Mouse (Mus musculus) brain, embryonic 18.5 days (tissue): ENCODE data around the gene Syde1.

ENCODE experiments used
- DNase-seq: peaks from one replicate; pipeline ENCODE4 v3.0.0-alpha.2; 2012; ENCODE audit warnings: low read depth, low spot score

The Syde1 gene

GRCm38 (mm10) chr10:78576435-78577184, 15.2 kb downstream of the Syde1 start:
- no peak for DNase-seq

GRCm38 (mm10) chr10:78575690-78576089, 16.1 kb downstream of the Syde1 start:
- no peak for DNase-seq

- DNase-seq = no peak
Measured at GRCm38 (mm10) chr10:78575105-78575632, 16.6 kb downstream of the Syde1 start.

- DNase-seq = peak; percentile 89
Measured at GRCm38 (mm10) chr10:78574250-78575104, 17.3 kb downstream of the Syde1 start, which contains the start of gene Ilvbl. Ilvbl (plus strand) TSS chr10:78574346.

GRCm38 (mm10) chr10:78573226-78573625, 18.5 kb downstream of the Syde1 start:
- no peak for DNase-seq

GRCm38 (mm10) chr10:78570897-78571296, 20.9 kb downstream of the Syde1 start:
- no peak for DNase-seq

GRCm38 (mm10) chr10:78570416-78570815, 21.3 kb downstream of the Syde1 start:
- DNase-seq = no peak

- no peak for DNase-seq
Measured at GRCm38 (mm10) chr10:78569686-78570085, 22.1 kb downstream of the Syde1 start.

GRCm38 (mm10) chr10:78569191-78569590, 22.6 kb downstream of the Syde1 start:
- no peak for DNase-seq

GRCm38 (mm10) chr10:78565070-78565469, 26.7 kb downstream of the Syde1 start:
- no peak for DNase-seq

- DNase-seq = no peak
Measured at GRCm38 (mm10) chr10:78540943-78541342, 50.8 kb downstream of the Syde1 start.
